ENCODE assay signal across 13 mouse cellular contexts in the genomic region with DNA sequence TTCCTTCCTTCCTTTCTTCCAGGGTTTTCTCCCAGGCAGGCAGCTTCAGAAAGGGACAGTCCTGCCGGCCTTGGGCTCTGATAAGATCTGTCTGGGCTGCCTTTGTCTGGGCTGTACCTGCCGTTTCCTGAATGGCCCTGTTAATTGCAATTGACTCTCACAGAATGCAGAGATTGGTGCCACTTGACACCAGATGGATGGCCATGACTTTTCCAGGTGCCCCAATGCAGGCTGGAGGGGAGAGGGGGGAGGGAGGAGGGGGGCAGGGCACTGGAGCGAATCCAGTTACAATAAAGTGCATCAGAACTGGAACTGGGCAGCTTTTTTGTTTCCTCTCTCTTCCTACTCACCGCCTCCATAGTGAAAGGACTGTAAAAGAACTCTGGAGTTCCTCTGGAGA.
DNase-seq lines count a peak whose midpoint lies in the region; ATAC-seq lines count a peak whose summit lies in the region.
"Had no signal": no experiment of that assay in that cellular context is flagged by ENCODE, and none has a peak within 500 bp of the region (broad histone marks: within the 10 kb centered on the region; RNA-seq: fewer than 3 reads in every experiment).

No protein-coding gene starts in this region.

- no peaks in the 10 kb centered on the region for H3K9me3 ChIP-seq in lung, embryonic 15.5 days
- H3K9me3 ChIP-seq in kidney, embryonic 14.5 days (ENCODE audit: control insufficient read depth, low read length): no peaks in the 10 kb centered on the region
- H3K9me3 ChIP-seq: embryonic facial prominence, embryonic 12.5 days; limb, embryonic 13.5 days; midbrain, embryonic 13.5 days; neural tube, embryonic 12.5 days had no signal

- H3K4me1 ChIP-seq in lung, embryonic 15.5 days: peaks cover 33% of the 10 kb centered on the region
- H3K4me1 ChIP-seq in kidney, embryonic 14.5 days (ENCODE audit: control insufficient read depth, insufficient read depth, low read length): peaks cover 23% of the 10 kb centered on the region

- peak overlapping the region; percentile 85 for H3K27ac ChIP-seq in lung, embryonic 15.5 days
- H3K27ac ChIP-seq in kidney, embryonic 14.5 days (ENCODE audit: low read depth, low read length): peak overlapping the region; percentile 55; the same call in 1 of the 2 replicates
- H3K27ac ChIP-seq: embryonic facial prominence, embryonic 12.5 days; limb, embryonic 13.5 days; midbrain, embryonic 13.5 days; neural tube, embryonic 12.5 days had no signal

- ATAC-seq in lung, embryonic 15.5 days (ENCODE audit: borderline replicate concordance, extremely low read depth, low FRiP score, low TSS enrichment): no peak
- peak; percentile 65; the same call in 1 of the 2 replicates for ATAC-seq in kidney, embryonic 14.5 days (ENCODE audit: low FRiP score, low TSS enrichment)
- ATAC-seq: forebrain, postnatal 0 days; midbrain, embryonic 13.5 days had no signal

- no peak for DNase-seq in lung, postnatal 14 days
- DNase-seq in induced T-regulatory cell, adult 2 months (ENCODE audit: low read depth): peak; percentile 13
- peak; percentile 15 for DNase-seq in lung, postnatal 36 days
- no peak for DNase-seq in layer of hippocampus, postnatal 10 days (ENCODE audit: low spot score in 2 of 2)
- no peak for DNase-seq in thymus, postnatal 0 days (ENCODE audit: low spot score)
- DNase-seq: forebrain, postnatal 0 days had no signal

- H3K4me2 ChIP-seq in lung, embryonic 15.5 days: peak overlapping the region; percentile 4; the same call in 1 of the 2 replicates
- no peak overlapping the region for H3K4me2 ChIP-seq in kidney, embryonic 14.5 days (replicated peaks; ENCODE audit: low read depth, low read length)
- H3K4me2 ChIP-seq: embryonic facial prominence, embryonic 12.5 days; heart, embryonic 11.5 days; limb, embryonic 13.5 days; midbrain, embryonic 13.5 days; neural tube, embryonic 12.5 days had no signal

- no peaks in the 10 kb centered on the region for H3K36me3 ChIP-seq in lung, embryonic 15.5 days
- no peaks in the 10 kb centered on the region for H3K36me3 ChIP-seq in kidney, embryonic 14.5 days (ENCODE audit: control insufficient read depth, insufficient read depth, low read length)
- H3K36me3 ChIP-seq: embryonic facial prominence, embryonic 12.5 days; limb, embryonic 13.5 days; midbrain, embryonic 13.5 days; neural tube, embryonic 12.5 days had no signal

- H3K9ac ChIP-seq in lung, embryonic 15.5 days: no peak overlapping the region
- no peak overlapping the region for H3K9ac ChIP-seq in kidney, embryonic 14.5 days (ENCODE audit: low read depth, low read length)
- H3K9ac ChIP-seq: embryonic facial prominence, embryonic 12.5 days; forebrain, postnatal 0 days; limb, embryonic 13.5 days; midbrain, embryonic 13.5 days; neural tube, embryonic 12.5 days had no signal

- 41% methylated on average over 4 of the region's 4 CpGs for WGBS in lung, embryonic 15.5 days
- 12% methylated on average over 4 of the region's 4 CpGs for WGBS in kidney, embryonic 14.5 days

- no peak overlapping the region for H3K4me3 ChIP-seq in lung, embryonic 15.5 days
- no peak overlapping the region for H3K4me3 ChIP-seq in kidney, embryonic 14.5 days (ENCODE audit: low read length)
- H3K4me3 ChIP-seq: embryonic facial prominence, embryonic 12.5 days; limb, embryonic 13.5 days; midbrain, embryonic 13.5 days; neural tube, embryonic 12.5 days had no signal

- no peaks in the 10 kb centered on the region for H3K27me3 ChIP-seq in lung, embryonic 15.5 days
- no peaks in the 10 kb centered on the region for H3K27me3 ChIP-seq in kidney, embryonic 14.5 days (ENCODE audit: control insufficient read depth, insufficient read depth, low read length)

Comparison
In these comparisons a context has a peak if more than half of its experiments do, and no peak if none do; other contexts are left out.
1. DNase-seq: peak in induced T-regulatory cell, adult 2 months (single experiment) and lung, postnatal 36 days (single experiment); none in lung, postnatal 14 days (single experiment), layer of hippocampus, postnatal 10 days (0 of 2) and thymus, postnatal 0 days (single experiment).